9 mouse cellular contexts compared by ENCODE assay signal in the genomic region with DNA sequence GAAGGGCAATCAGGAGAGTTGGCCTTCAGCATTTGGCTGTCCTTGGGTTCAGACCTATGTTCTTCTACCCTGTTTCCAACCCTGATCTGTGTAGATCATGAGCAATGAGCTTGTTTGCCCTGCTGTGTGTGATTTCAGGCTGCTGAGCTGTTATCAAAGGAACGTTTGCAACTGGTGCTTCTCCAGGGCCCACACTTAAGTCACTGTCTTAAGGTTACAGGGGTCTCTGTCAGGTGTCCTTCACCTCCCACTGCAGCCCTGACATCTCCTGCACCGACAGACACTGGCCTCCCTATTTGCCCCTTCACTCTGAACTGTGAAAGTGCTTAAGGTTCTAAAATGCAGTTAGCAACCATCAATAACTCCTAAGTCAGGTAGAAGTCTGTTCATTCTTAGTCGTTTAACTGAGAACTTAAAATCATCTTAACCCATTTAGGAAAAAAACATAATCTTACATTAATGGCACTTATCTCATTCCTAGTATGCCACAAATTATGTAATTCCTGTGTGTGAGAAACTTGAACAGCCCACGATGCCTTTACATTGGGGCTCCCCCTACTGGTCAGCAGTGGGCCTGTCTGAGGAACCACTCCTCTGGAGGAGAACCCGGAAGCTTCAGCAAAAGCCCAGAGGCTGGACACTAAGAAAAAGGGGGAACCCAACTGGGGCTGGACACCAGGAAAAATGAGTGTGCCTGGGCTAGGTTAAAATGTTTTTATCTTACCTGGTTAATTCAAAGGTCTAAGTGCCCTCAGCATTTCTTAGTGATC.
DNase-seq lines count a peak whose midpoint lies in the region; ATAC-seq and TF ChIP-seq lines count a peak whose summit lies in the region.
"Had no signal": no experiment of that assay in that cellular context is flagged by ENCODE, and none has a peak within 500 bp of the region (broad histone marks: within the 10 kb centered on the region; RNA-seq: fewer than 3 reads in every experiment).

No protein-coding gene starts in this region.

- H3K9ac ChIP-seq in liver, embryonic 14.5 days (replicated peaks) = no peak overlapping the region
- H3K9ac ChIP-seq: heart, embryonic 15.5 days had no signal

- no peaks in the 10 kb centered on the region for H3K4me1 ChIP-seq in liver, embryonic 14.5 days (replicated peaks; ENCODE audit: control insufficient read depth in 2 of 2, insufficient read depth in 2 of 2, low read length in 1 of 2)
- H3K4me1 ChIP-seq: heart, embryonic 15.5 days had no signal

- TF ChIP-seq CTCF in liver, embryonic 14.5 days (IDR thresholded peaks at IDR 0.05; ENCODE audit: low read depth) = peak; percentile 87

- H3K9me3 ChIP-seq in liver, embryonic 14.5 days (ENCODE audit: control insufficient read depth, low read length) = no peaks in the 10 kb centered on the region
- H3K9me3 ChIP-seq: heart, embryonic 15.5 days had no signal

- ATAC-seq in liver, embryonic 14.5 days (ENCODE audit: insufficient read depth) = no peak

- H3K27me3 ChIP-seq in liver, embryonic 14.5 days (ENCODE audit: control insufficient read depth, insufficient read depth, low read length) = no peaks in the 10 kb centered on the region

- WGBS in liver, embryonic 14.5 days (ENCODE audit: insufficient replicate concordance) = 13% methylated on average over 5 of the region's 5 CpGs

- no peaks in the 10 kb centered on the region for H3K36me3 ChIP-seq in liver, embryonic 14.5 days (replicated peaks; ENCODE audit: control insufficient read depth, insufficient read depth, low read depth)
- H3K36me3 ChIP-seq: heart, embryonic 15.5 days had no signal

- H3K4me3 ChIP-seq in liver, embryonic 14.5 days (ENCODE audit: insufficient read depth in 1 of 2, low read depth in 2 of 2, low read length in 2 of 2) = no peak overlapping the region
- H3K4me3 ChIP-seq: heart, embryonic 15.5 days had no signal

- DNase-seq in CD4-positive helper T cell, adult 2 months (ENCODE audit: low read depth, low spot score) = peak; percentile 37
- DNase-seq in adipocyte (ENCODE audit: low spot score) = peak; percentile 75
- peak; percentile 72 to 82 for DNase-seq in cerebellum, postnatal 4 days (ENCODE audit: low spot score in 2 of 2)
- DNase-seq in gastrocnemius, postnatal 14 days = peak; percentile 84
- DNase-seq in kidney, postnatal 10 days = peak; percentile 91
- DNase-seq in liver, embryonic 14.5 days (ENCODE audit: low read depth in 3 of 3, low spot score in 3 of 3) = peak; percentile 32 to 39 (median 37)
- DNase-seq in ovary, postnatal 14 days (ENCODE audit: low spot score) = peak; percentile 77
- peak; percentile 82 for DNase-seq in thymus, postnatal 14 days

- H3K27ac ChIP-seq in liver, embryonic 14.5 days = no peak overlapping the region
- H3K27ac ChIP-seq: heart, embryonic 15.5 days had no signal

- H3K4me2 ChIP-seq in liver, embryonic 14.5 days (ENCODE audit: low read depth) = no peak overlapping the region
- H3K4me2 ChIP-seq: heart, embryonic 15.5 days had no signal

- no peak for TF ChIP-seq EP300 in liver, embryonic 14.5 days (IDR thresholded peaks at IDR 0.05; ENCODE audit: low read depth)

- intact Hi-C loops in gastrocnemius, postnatal 14 days (cut with DNase I; ENCODE audit: low total_unique reads) = loop anchor here (5.0 to 10.0 kb wide), 2 partner anchors 254 to 796 kb away; a partner anchor contains a TSS

Comparison
In these comparisons a context has a peak if more than half of its experiments do, and no peak if none do; other contexts are left out.
1. DNase-seq: peak in every context shown above with its lines; median percentile 91 in kidney, postnatal 10 days; 84 in gastrocnemius, postnatal 14 days; 82 in thymus, postnatal 14 days; 77 in cerebellum, postnatal 4 days; 77 in ovary, postnatal 14 days; 75 in adipocyte; 37 in CD4-positive helper T cell, adult 2 months; 37 in liver, embryonic 14.5 days.